Mouse (Mus musculus) liver, postnatal 0 days (tissue): ENCODE data around the gene Tcte2. TPM values are rescaled to one million over a fixed set of nuclear protein-coding genes. Genes with fewer than 3 reads are reported as not detected.
"Not testable (repeated sequence)": the region's sequence is repeated elsewhere in the genome, so short reads cannot be mapped to it uniquely, and the experiment has no call there.

Experiments
- ATAC-seq: fragments of 200-750 bp; cut with Nextera tagmentation; 2 replicates; pipeline ENCODE4 v1.8.0; 2017; ENCODE audit warnings: mild to moderate bottlenecking, moderate library complexity
- DNase-seq: peaks from one replicate; pipeline ENCODE4 v3.0.0-alpha.2; 2016
- H3K27ac ChIP-seq: fragments of 300-500 bp; sonication (generic); 2 replicates; pipeline ENCODE4 v1.5.1; 2014; ENCODE audit warnings: antibody characterized with exemption, moderate library complexity, mild to moderate bottlenecking, low read depth
- H3K27me3 ChIP-seq: fragments of 300-500 bp; sonication (generic); 2 replicates; pipeline ENCODE4 v1.6.1; 2014; ENCODE audit warnings: low read length, control low read depth, mixed read lengths; ENCODE audit not compliant: insufficient read depth
- H3K36me3 ChIP-seq: fragments of 300-500 bp; sonication (generic); replicated peaks from 2 replicates; pipeline ENCODE4 v1.6.1; 2014; ENCODE audit warnings: mild to moderate bottlenecking, control low read depth, low read length, moderate library complexity, mixed read lengths; ENCODE audit not compliant: insufficient read depth
- H3K4me1 ChIP-seq: fragments of 300-500 bp; sonication (generic); 2 replicates; pipeline ENCODE4 v1.6.1; 2014; ENCODE audit warnings: antibody characterized with exemption, mild to moderate bottlenecking, control low read depth; ENCODE audit not compliant: insufficient read depth
- H3K4me2 ChIP-seq: fragments of 300-500 bp; sonication (generic); 2 replicates; pipeline ENCODE4 v1.6.1; 2014; ENCODE audit warnings: low read depth, mild to moderate bottlenecking, low read length, moderate library complexity, mixed read lengths
- H3K4me3 ChIP-seq: fragments of 300-500 bp; sonication (generic); 2 replicates; pipeline ENCODE4 v1.5.1; 2014; ENCODE audit warnings: low read depth, low read length
- H3K9ac ChIP-seq: fragments of 300-500 bp; sonication (generic); replicated peaks from 2 replicates; pipeline ENCODE4 v1.6.1; 2014; ENCODE audit warnings: mild to moderate bottlenecking, moderate library complexity
- H3K9me3 ChIP-seq: fragments of 300-500 bp; sonication (generic); 2 replicates; pipeline ENCODE4 v1.6.1; 2016; ENCODE audit warnings: mild to moderate bottlenecking, control low read depth, low read length, mixed read lengths
- CTCF ChIP-seq: sonication (generic); IDR thresholded peaks from 2 replicates; pipeline ENCODE4 v1.5.1; 2016; ENCODE audit warnings: antibody characterized with exemption, low read depth
- EP300 ChIP-seq: IDR thresholded peaks from 2 replicates; pipeline ENCODE4 v1.6.1; 2016; ENCODE audit warnings: antibody characterized with exemption, low read depth, mild to moderate bottlenecking
- WGBS: fragments of 180-500 bp; shearing (Covaris S2); extraction: QIAGEN DNeasy Blood & Tissue Kit; methylation state at CpG from one replicate; pipeline ENCODE4 v1.1.7; 2014; ENCODE audit not compliant: insufficient replicate concordance; 5-methylcytosine and 5-hydroxymethylcytosine counted together
- polyA plus RNA-seq: library from polyadenylated mRNA; unstranded; fragments of >200 nt; fragmentation: Nextera tagmentation; extraction: Ambion mirVana; gene quantifications from 2 replicates; pipeline ENCODE4 v1.2.1, GENCODE M21; 2015

Tcte2 gene
- polyA plus RNA-seq, 1 experiment from 2014 or later = 0.42 TPM

- no peaks in the 10 kb centered on the region for H3K36me3 ChIP-seq
- H3K4me1 ChIP-seq = peaks cover 23% of the 10 kb centered on the region
- no peak overlapping the region for H3K9ac ChIP-seq
- ATAC-seq (no peak), DNase-seq (no peak)
- H3K27me3 ChIP-seq = no peaks in the 10 kb centered on the region
- no peak for TF ChIP-seq CTCF
- no peak for TF ChIP-seq EP300
- H3K9me3 ChIP-seq = no peaks in the 10 kb centered on the region
- no peak overlapping the region for H3K4me3 ChIP-seq
- WGBS = 77% methylated on average over 6 of the region's 6 CpGs
- no peak overlapping the region for H3K27ac ChIP-seq
- H3K4me2 ChIP-seq = no peak overlapping the region
Measured at GRCm38 (mm10) chr17:13681126-13681525, 80.5 kb downstream of the Tcte2 start.

- no peaks in the 10 kb centered on the region for H3K9me3 ChIP-seq
- H3K4me2 ChIP-seq = no peak overlapping the region
- TF ChIP-seq EP300 (no peak), CTCF (no peak)
- H3K27me3 ChIP-seq = no peaks in the 10 kb centered on the region
- H3K36me3 ChIP-seq = no peaks in the 10 kb centered on the region
- WGBS = 67% methylated on average over 4 of the region's 4 CpGs
- ATAC-seq (no peak), DNase-seq (no peak)
- no peak overlapping the region for H3K27ac ChIP-seq
- H3K4me1 ChIP-seq = peaks cover 23% of the 10 kb centered on the region
- no peak overlapping the region for H3K9ac ChIP-seq
- H3K4me3 ChIP-seq = no peak overlapping the region
Measured at GRCm38 (mm10) chr17:13680318-13680717, 81.3 kb downstream of the Tcte2 start.

GRCm38 (mm10) chr17:13679725-13680124 is 81.9 kb downstream of the Tcte2 start:
- H3K27me3 ChIP-seq = no peaks in the 10 kb centered on the region
- DNase-seq (no peak), ATAC-seq (no peak)
- H3K9ac ChIP-seq = no peak overlapping the region
- no peak overlapping the region for H3K4me3 ChIP-seq
- peaks cover 23% of the 10 kb centered on the region for H3K4me1 ChIP-seq
- no peak for TF ChIP-seq EP300
- H3K4me2 ChIP-seq = no peak overlapping the region
- no peaks in the 10 kb centered on the region for H3K9me3 ChIP-seq
- H3K27ac ChIP-seq = no peak overlapping the region
- no peaks in the 10 kb centered on the region for H3K36me3 ChIP-seq
- 87% methylated on average over 6 of the region's 6 CpGs for WGBS

GRCm38 (mm10) chr17:13677225-13678148 is 84.1 kb downstream of the Tcte2 start:
- no peak overlapping the region for H3K9ac ChIP-seq
- no peaks in the 10 kb centered on the region for H3K27me3 ChIP-seq
- peaks cover 4% of the 10 kb centered on the region; the same call in 1 of the 2 replicates for H3K4me1 ChIP-seq
- WGBS = 43% methylated on average over 9 of the region's 9 CpGs
- no peaks in the 10 kb centered on the region for H3K9me3 ChIP-seq
- H3K36me3 ChIP-seq = no peaks in the 10 kb centered on the region
- H3K4me2 ChIP-seq = no peak overlapping the region
- TF ChIP-seq EP300 (no peak), CTCF (no peak)
- DNase-seq (no peak), ATAC-seq (no peak)
- no peak overlapping the region for H3K4me3 ChIP-seq
- H3K27ac ChIP-seq = no peak overlapping the region

GRCm38 (mm10) chr17:13676099-13676498 is 85.5 kb downstream of the Tcte2 start:
- DNase-seq, H3K27me3 ChIP-seq, H3K4me2 ChIP-seq, H3K27ac ChIP-seq, H3K9ac ChIP-seq, H3K4me3 ChIP-seq, ATAC-seq, H3K4me1 ChIP-seq, H3K36me3 ChIP-seq, H3K9me3 ChIP-seq: not testable (repeated sequence)
- 84% methylated on average over 3 of the region's 3 CpGs for WGBS

GRCm38 (mm10) chr17:13675630-13676029 is 86.0 kb downstream of the Tcte2 start:
- H3K9me3 ChIP-seq = no peaks in the 10 kb centered on the region
- H3K9ac ChIP-seq = no peak overlapping the region
- H3K36me3 ChIP-seq = no peaks in the 10 kb centered on the region
- 63% methylated on average over 4 of the region's 4 CpGs for WGBS
- TF ChIP-seq EP300 (no peak), CTCF (no peak)
- H3K4me2 ChIP-seq = no peak overlapping the region
- H3K4me1 ChIP-seq = no peaks in the 10 kb centered on the region
- no peak overlapping the region for H3K4me3 ChIP-seq
- ATAC-seq (no peak), DNase-seq (no peak)
- H3K27ac ChIP-seq = no peak overlapping the region
- no peaks in the 10 kb centered on the region for H3K27me3 ChIP-seq
